Mouse (Mus musculus): ENCODE measurements around the gene Foxf1.

DNA sequence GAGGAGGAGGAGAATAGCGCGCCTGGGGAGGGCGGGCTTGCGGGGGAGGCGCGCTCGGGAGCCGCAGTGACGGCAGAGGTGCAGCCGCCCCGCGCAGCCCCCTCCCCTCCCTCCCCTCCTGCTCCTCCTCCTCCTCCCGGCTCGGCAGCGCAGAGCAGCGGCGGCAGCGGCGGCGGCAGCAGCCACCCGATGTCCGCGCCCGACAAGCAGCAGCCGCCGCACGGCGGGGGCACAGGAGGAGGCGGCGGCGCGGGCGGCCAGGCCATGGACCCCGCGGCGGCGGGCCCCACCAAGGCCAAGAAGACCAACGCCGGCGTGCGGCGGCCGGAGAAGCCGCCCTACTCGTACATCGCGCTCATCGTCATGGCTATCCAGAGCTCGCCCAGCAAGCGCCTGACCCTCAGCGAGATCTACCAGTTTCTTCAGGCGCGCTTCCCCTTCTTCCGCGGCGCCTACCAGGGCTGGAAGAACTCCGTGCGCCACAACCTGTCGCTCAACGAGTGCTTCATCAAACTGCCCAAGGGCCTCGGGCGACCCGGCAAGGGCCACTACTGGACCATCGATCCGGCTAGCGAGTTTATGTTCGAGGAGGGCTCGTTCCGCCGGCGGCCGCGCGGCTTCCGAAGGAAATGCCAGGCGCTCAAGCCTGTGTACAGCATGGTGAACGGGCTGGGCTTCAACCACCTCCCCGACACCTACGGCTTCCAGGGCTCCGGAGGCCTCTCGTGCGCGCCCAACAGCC lies at the start of gene Foxf1:
- TF ChIP-seq CTCF (IDR thresholded peaks at IDR 0.05; ENCODE audit: low read depth, low read length) (no peak), POLR2A (IDR thresholded peaks at IDR 0.05; ENCODE audit: borderline replicate concordance, low read depth, low read length) (no peak)

All from bone marrow macrophage, adult 2 months (primary cell).